Mouse (Mus musculus) bone marrow macrophage, adult 2 months (primary cell): Measurements from ENCODE around the gene Plscr1. TPM values are rescaled to one million over a fixed set of nuclear protein-coding genes. Genes with fewer than 3 reads are reported as not detected.
A peak's percentile ranks its signal among the peaks of the same experiment; 100 is the strongest.

Experiments
- H3K27ac ChIP-seq: 2 replicates; pipeline ENCODE4 v1.5.1; 2012; ENCODE audit warnings: low read depth, low read length; ENCODE audit not compliant: insufficient read depth
- H3K4me1 ChIP-seq: 2 replicates; pipeline ENCODE4 v1.6.1; 2012; ENCODE audit warnings: low read length; ENCODE audit not compliant: control insufficient read depth, insufficient read depth
- H3K4me3 ChIP-seq: 2 replicates; pipeline ENCODE4 v1.5.1; 2012; ENCODE audit warnings: mild to moderate bottlenecking, low read length, moderate library complexity; ENCODE audit not compliant: insufficient read depth
- CTCF ChIP-seq: IDR thresholded peaks from 2 replicates; pipeline ENCODE4 v1.5.1; 2012; ENCODE audit warnings: low read depth, mild to moderate bottlenecking, low read length, moderate library complexity
- POLR2A ChIP-seq: IDR thresholded peaks from 2 replicates; pipeline ENCODE4 v1.6.1; 2012; ENCODE audit warnings: mild to moderate bottlenecking, low read depth, low read length, borderline replicate concordance
- polyA plus RNA-seq: library from polyadenylated mRNA; stranded (reverse); fragments of >200 nt; gene quantifications from 2 replicates; pipeline ENCODE4 v1.2.4, GENCODE M21; 2012; ENCODE audit not compliant: missing spikeins, insufficient read depth, insufficient read length

Plscr1 gene
- polyA plus RNA-seq: 11.3 and 15.7 TPM in 2 replicates

DNA sequence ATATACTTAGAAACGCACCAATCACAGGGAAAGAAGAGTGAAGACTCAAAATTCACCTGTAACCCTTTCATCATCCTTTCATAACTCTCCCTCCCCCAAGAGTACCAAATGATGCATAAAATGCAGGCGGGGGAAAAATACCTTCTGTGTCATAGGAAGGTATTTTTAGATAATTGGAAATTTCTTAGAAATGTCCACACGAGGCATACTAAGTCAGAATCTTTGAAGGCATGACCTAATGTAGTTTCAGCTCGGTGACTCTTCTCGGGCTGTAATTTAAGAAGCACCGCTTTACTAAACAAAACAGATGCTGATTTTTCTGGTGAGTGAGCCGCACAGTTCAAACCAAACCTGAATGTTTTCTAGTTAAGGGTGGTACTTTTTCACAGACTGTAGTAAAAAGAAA is at the start of gene Plscr1:
Plscr1 (plus strand) TSS at position 304 of the 406 bp plus-strand sequence.
- H3K27ac ChIP-seq: peak within 1 kb of the TSS; percentile 96
- peak within 1 kb of the TSS; percentile 89 for H3K4me3 ChIP-seq
- H3K4me1 ChIP-seq: peaks cover 17% of the 10 kb centered on the region
- TF ChIP-seq CTCF: no peak
- no peak for TF ChIP-seq POLR2A

DNA sequence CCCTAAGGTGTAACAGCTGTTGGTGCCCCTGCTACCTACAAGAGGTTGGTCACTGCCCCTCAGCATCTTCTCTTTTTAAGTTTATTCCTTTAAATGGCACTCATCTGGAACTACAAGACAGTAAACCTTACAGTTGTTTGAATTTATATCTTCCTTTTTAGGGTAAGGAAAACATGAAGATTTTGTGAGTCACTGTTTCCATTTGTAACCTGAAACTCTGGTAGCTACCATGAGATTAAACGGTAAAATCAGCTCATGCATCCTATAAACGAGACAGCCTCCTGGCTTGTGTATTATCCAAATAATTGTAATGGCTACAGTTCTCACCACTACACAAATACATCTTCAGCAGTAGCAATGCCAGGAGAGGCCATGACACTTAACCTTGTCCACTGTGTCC is 45.2 kb upstream of the Plscr1 start:
- Histone ChIP-seq H3K4me3 (no peak overlapping the region), H3K4me1 (0 out of 2 replicates have a peak, but pooled peaks cover 2% of the 10 kb centered on the region), H3K27ac (no peak overlapping the region)
- TF ChIP-seq CTCF (no peak), POLR2A (no peak)

DNA sequence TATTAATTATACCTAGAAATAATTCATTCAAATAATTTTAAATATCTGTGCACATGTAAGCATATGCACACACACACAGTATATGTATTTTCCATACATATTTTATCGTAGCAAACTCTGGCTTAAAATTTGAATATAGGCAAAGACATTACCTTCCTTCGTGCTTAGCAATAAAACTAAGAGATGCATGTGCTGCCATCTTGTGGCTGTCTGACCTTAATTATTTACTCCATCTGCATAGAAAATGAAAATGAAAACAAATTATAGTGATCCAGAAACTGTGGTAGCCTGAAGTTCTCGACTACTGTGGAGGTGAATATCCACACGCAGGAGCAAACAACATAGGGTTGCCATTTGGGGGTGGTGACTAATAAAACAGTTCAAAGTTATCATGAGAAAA is 42.2 kb upstream of the Plscr1 start:
- Histone ChIP-seq H3K4me1 (0 out of 2 replicates have a peak, but pooled peaks cover 2% of the 10 kb centered on the region), H3K27ac (no peak overlapping the region), H3K4me3 (peak overlapping the region; percentile 37)
- TF ChIP-seq POLR2A: no peak
- TF ChIP-seq CTCF: no peak

DNA sequence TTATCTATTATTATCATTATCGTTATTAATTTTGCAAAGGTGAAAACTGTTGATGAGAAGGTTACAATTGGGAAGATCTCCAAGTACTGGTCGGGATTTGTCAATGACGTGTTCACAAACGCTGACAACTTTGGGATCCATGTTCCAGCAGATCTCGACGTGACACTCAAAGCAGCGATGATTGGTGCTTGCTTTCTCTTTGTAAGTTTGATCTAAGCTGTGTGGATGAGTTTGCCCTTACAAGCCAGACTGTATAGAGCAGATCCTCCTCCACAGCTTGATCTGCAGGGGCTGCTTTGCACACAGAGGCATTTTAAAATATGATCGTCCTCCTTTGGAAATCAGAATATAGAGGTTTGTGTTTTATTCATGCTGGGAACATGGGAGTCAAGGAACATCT is 41.8 kb upstream of the Plscr1 start:
- H3K4me3 ChIP-seq: peak overlapping the region; percentile 37; the same call in 1 of the 2 replicates

DNA sequence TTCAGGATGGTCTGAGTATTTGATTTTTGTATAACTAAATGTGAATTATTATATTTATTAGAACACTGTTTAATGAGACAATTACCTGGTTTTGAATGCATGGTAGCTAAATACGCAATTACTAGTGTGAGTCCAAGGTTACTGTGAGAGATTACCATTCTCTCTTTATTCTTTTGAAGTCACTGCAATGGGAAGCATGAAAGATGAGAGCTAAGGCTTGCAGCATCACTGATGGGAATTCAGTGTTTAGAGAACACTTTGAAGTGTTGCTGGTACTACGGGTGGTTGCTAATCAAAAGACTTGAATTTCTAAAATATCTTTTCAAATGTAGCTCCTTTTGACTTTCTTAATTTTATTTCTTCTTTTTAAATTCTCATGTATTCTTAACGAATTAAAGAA is 39.7 kb upstream of the Plscr1 start:
- Histone ChIP-seq H3K27ac (no peak overlapping the region), H3K4me1 (0 out of 2 replicates have a peak, but pooled peaks cover 2% of the 10 kb centered on the region), H3K4me3 (no peak overlapping the region)
- TF ChIP-seq CTCF (no peak), POLR2A (no peak)

More for the DNA sequence above, 41.8 kb upstream of the Plscr1 start:
- Histone ChIP-seq H3K27ac (no peak overlapping the region), H3K4me1 (0 out of 2 replicates have a peak, but pooled peaks cover 2% of the 10 kb centered on the region)
- TF ChIP-seq POLR2A: no peak
- no peak for TF ChIP-seq CTCF

DNA sequence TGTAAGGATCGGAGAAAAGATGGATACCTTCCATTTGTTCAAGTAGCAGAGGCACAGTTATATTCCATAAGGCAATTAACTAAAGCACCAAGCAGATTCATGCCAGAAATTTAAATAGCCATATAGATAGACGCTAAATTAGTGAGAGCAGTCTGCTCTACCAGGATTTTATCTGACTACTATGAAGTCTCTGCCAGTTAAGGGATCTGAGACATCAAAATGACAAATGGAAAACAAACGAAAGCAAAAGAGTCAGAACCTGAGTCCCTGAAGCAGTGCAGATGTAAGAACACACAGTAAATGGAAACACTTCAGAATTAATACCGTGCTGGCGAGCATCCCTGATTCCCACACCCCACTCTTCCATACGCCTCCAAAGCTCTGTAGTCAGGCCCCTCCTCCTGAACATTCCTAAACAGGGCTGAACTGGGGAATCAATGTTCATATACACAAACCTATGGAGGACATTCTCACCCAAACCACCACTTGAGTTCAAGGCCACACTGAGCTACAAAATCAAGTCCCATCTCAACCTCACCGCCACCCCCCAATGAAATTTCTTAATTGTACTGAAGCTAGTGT is 39.1 kb upstream of the Plscr1 start:
- Histone ChIP-seq H3K27ac (no peak overlapping the region), H3K4me3 (no peak overlapping the region), H3K4me1 (0 out of 2 replicates have a peak, but pooled peaks cover 2% of the 10 kb centered on the region)
- no peak for TF ChIP-seq CTCF
- TF ChIP-seq POLR2A: no peak

DNA sequence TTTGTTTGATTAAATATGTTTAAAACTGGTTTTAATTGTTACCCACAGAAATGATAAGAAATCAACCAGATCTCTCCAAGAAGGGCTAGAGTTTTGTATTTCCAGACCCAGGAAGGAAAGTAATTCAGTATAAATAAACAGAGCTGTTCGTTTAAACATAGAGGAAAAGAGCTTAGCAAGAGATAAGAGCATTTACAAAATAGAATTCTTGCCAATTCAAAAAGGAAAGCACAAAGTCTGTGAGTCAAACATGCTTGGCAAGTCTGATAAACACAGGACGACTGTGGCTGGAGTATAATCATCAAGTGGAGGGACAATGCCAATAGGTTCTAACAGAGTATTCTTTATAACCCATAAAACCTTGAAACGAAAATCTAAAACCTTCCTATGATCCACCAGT is 38.5 kb upstream of the Plscr1 start:
- TF ChIP-seq POLR2A: no peak
- TF ChIP-seq CTCF: no peak
- H3K4me3 ChIP-seq: no peak overlapping the region
- H3K4me1 ChIP-seq: 0 out of 2 replicates have a peak, but pooled peaks cover 2% of the 10 kb centered on the region
- no peak overlapping the region for H3K27ac ChIP-seq

DNA sequence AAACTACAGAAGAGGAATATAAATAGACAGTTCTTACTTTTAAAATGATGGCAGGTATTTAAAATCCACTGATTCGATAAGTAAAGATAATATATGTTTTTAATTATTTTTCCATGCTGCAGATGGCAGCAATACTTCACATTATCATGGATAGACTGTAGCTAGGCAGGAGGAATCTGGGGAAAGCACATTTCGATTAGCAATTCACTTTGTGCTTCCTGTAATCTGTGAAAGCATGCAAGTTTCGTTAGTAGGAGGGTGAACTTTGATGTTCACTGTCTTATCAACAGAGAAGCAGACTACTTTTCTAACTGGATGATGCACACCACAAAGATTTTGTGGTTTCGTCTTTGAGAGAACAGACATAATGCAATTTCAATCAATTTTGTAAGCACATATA is 32.1 kb upstream of the Plscr1 start:
- H3K27ac ChIP-seq: no peak overlapping the region
- no peak overlapping the region for H3K4me3 ChIP-seq
- no peaks in the 10 kb centered on the region for H3K4me1 ChIP-seq
- TF ChIP-seq CTCF: no peak
- no peak for TF ChIP-seq POLR2A

DNA sequence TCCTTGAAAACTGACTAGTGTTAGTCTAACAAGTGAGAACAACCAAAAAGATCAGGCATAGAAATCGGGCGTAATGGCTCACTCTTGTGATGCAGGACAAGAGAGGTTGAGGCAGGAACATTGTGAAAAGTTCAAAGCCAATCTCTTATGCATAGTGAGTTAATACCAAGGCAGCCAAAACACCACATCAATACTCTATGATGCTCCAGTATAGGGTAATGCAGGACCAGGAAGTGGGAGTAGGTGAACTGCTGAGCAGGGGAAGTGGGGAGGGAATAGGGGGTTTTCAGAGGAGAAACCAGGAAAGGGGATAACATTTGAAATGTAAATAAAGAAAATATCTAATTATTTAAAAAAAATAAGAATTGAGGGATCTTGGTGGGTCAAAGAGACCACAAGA is 31.7 kb upstream of the Plscr1 start:
- TF ChIP-seq CTCF: no peak
- TF ChIP-seq POLR2A: no peak
- Histone ChIP-seq H3K4me1 (no peaks in the 10 kb centered on the region), H3K4me3 (no peak overlapping the region), H3K27ac (no peak overlapping the region)

DNA sequence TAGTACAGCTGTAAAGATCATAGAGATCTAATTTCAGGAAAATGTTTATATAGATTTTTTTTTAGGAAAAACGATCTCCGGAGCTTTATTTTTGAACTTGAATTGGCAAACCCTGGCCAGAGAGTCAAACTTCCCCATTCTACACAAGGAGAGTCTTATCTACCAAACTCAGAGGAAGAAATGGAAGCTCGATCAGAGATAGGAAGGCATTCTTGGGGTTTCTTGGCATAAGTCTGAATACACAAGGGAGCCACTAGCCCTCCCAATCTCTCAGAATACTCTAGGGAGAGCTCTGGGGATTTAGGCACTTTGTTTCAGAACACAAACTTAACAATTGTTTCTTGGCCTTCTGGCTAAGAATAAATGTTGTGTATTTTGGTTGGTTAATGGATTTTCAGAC is 29.4 kb upstream of the Plscr1 start:
- H3K4me3 ChIP-seq: no peak overlapping the region
- no peak overlapping the region for H3K27ac ChIP-seq
- TF ChIP-seq POLR2A (no peak), CTCF (no peak)
- no peaks in the 10 kb centered on the region for H3K4me1 ChIP-seq
